Mouse (Mus musculus) urinary bladder, postnatal 0 days (tissue): ENCODE data around the gene Vmn1r53. TPM values are rescaled to one million over a fixed set of nuclear protein-coding genes. Genes with fewer than 3 reads are reported as not detected.

Source experiments
- polyA plus RNA-seq: library from polyadenylated mRNA; unstranded; fragments of >200 nt; fragmentation: Nextera tagmentation; extraction: Ambion mirVana; gene quantifications from 2 replicates; pipeline ENCODE4 v1.2.1, GENCODE M21; 2015

Vmn1r53 gene
- not detected in 2 replicates for polyA plus RNA-seq

GRCm38 (mm10) chr6:90224338-90224737, at the start of gene Vmn1r53:
TSS of gene Vmn1r53 (minus strand) at chr6:90224438.

GRCm38 (mm10) chr6:90246000-90246399, 21.8 kb upstream of the Vmn1r53 start, which contains the start of gene Vmn1r54:
TSS of gene Vmn1r54 (plus strand) at chr6:90246300.

GRCm38 (mm10) chr6:90202493-90202892, 21.7 kb downstream of the Vmn1r53 start, which contains the start of gene V1ra8:
TSS of gene V1ra8 (plus strand) at chr6:90202793.

GRCm38 (mm10) chr6:90174508-90174907, 49.7 kb downstream of the Vmn1r53 start, which contains the start of gene Vmn1r52:
TSS of gene Vmn1r52 (plus strand) at chr6:90174808.

Other genes with a start within 250 kb of the Vmn1r53 start
- not detected in 2 replicates for gene Vmn1r47, start 208.3 kb downstream of the Vmn1r53 start, polyA plus RNA-seq
- not detected in 2 replicates for gene Vmn1r48, start 187.6 kb downstream of the Vmn1r53 start, polyA plus RNA-seq
- not detected in 2 replicates for gene Vmn1r49, start 145.9 kb downstream of the Vmn1r53 start, polyA plus RNA-seq
- not detected in 2 replicates for gene Vmn1r50, start 123.0 kb downstream of the Vmn1r53 start, polyA plus RNA-seq
- 0.05 TPM in 1 of 2 replicates, not detected in the other for gene Vmn1r51, start 101.8 kb downstream of the Vmn1r53 start, polyA plus RNA-seq
- gene Vmn1r52, start 49.6 kb downstream of the Vmn1r53 start, polyA plus RNA-seq: not detected in 2 replicates
- gene V1ra8, start 21.6 kb downstream of the Vmn1r53 start, polyA plus RNA-seq: not detected in 2 replicates
- not detected in 2 replicates for gene Vmn1r54, start 21.9 kb upstream of the Vmn1r53 start, polyA plus RNA-seq
- not detected in 2 replicates for gene BC048671, start 76.8 kb upstream of the Vmn1r53 start, polyA plus RNA-seq
- gene Chst13, start 100.7 kb upstream of the Vmn1r53 start, polyA plus RNA-seq: 0.07 TPM in 1 of 2 replicates, not detected in the other
- gene Uroc1, start 108.8 kb upstream of the Vmn1r53 start, polyA plus RNA-seq: 0.15 and 0.33 TPM in 2 replicates
- gene Zxdc, start 145.1 kb upstream of the Vmn1r53 start, polyA plus RNA-seq: 4.3 and 4.8 TPM in 2 replicates
- 0.76 TPM in 1 of 2 replicates, not detected in the other for gene Cfap100, start 204.4 kb upstream of the Vmn1r53 start, polyA plus RNA-seq
- 3.2 and 3.8 TPM in 2 replicates for gene Klf15, start 238.1 kb upstream of the Vmn1r53 start, polyA plus RNA-seq